8 mouse cellular contexts compared by ENCODE assay signal in the genomic region with DNA sequence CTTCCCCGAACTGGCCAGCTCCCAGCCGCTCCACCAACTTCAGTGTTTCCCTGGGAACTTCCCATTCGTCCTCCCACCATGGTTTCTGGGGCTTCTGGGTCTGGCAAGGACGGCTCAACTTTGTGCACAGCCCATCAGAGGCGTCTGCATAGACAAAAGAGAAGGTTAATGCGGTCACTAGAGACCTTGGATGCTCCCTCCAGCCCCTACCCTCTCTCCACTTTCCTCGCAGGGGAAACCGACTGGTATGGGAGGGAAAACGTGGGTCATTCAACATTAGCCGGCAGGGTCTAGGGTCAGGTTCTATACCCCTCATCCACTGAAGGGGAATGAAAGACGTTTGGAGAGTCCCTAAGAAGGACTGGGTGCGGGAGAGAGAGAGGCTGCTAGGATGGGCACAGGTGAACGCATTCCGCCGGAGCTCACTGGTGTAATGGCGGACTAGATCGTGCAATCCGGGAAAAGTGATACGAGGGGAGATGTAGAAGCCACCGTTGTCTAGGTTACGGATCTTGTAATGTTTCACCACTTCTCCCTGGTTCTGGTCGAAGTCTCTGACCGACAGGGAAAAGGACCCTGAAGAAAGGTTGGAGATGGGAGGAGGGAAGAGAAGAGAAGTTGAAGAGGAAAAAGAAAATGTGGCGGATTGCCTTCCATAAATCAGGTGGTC. TPM values are rescaled to one million over a fixed set of nuclear protein-coding genes. Genes with fewer than 3 reads are reported as not detected.
DNase-seq lines count a peak whose midpoint lies in the region; ATAC-seq and TF ChIP-seq lines count a peak whose summit lies in the region.

No protein-coding gene starts in this region.

- WGBS in cerebellum, adult 2 months, result 1% methylated on average over 24 of the region's 24 CpGs
- under 1% methylated on average over 24 of the region's 24 CpGs for WGBS in forebrain, embryonic 14.5 days

- TF ChIP-seq POLR2A in cerebellum, adult 2 months (IDR thresholded peaks at IDR 0.05; ENCODE audit: borderline replicate concordance, insufficient read depth, low read length), result no peak

- no peaks in the 10 kb centered on the region for H3K36me3 ChIP-seq in forebrain, embryonic 14.5 days (ENCODE audit: control insufficient read depth, insufficient read depth, low read length)

- peak overlapping the region; percentile 81 for H3K4me2 ChIP-seq in forebrain, embryonic 14.5 days (ENCODE audit: low read length)

- peak overlapping the region; percentile 67 for H3K9ac ChIP-seq in forebrain, embryonic 14.5 days (ENCODE audit: low read length)

- H3K27ac ChIP-seq in cerebellum, adult 2 months (ENCODE audit: insufficient read depth, low read length), result no peak overlapping the region
- peak overlapping the region; percentile 21; the same call in 1 of the 2 replicates for H3K27ac ChIP-seq in forebrain, embryonic 14.5 days (ENCODE audit: low read depth, low read length)

- no peak for DNase-seq in cerebellum, adult 2 months
- DNase-seq in cerebellum, adult 18-20 months, result no peak
- DNase-seq in ovary, postnatal 10 days (ENCODE audit: low spot score), result peak; percentile 21
- no peak for DNase-seq in ovary, adult 18-20 months (ENCODE audit: low spot score)
- peak; percentile 11 for DNase-seq in forebrain, embryonic 14.5 days (ENCODE audit: low spot score)
- peak; percentile 33 to 37 for DNase-seq in layer of hippocampus, postnatal 36 days
- DNase-seq in neural tube, embryonic 10.5 days (ENCODE audit: extremely low spot score, low spot score), result peak; percentile 55
- no peak for DNase-seq in cerebellum, adult 9-10 months

- no peaks in the 10 kb centered on the region for H3K27me3 ChIP-seq in cerebellum, adult 2 months (ENCODE audit: control insufficient read depth, insufficient read depth, low read length)
- no peaks in the 10 kb centered on the region for H3K27me3 ChIP-seq in forebrain, embryonic 14.5 days (replicated peaks; ENCODE audit: control insufficient read depth, insufficient read depth, low read length)

- no peaks in the 10 kb centered on the region for H3K9me3 ChIP-seq in forebrain, embryonic 14.5 days (replicated peaks; ENCODE audit: control insufficient read depth, low read length)

- peak; percentile 65 for ATAC-seq in forebrain, embryonic 14.5 days

- no peak for TF ChIP-seq CTCF in cerebellum, adult 2 months (IDR thresholded peaks at IDR 0.05; ENCODE audit: borderline replicate concordance, insufficient read depth, low read depth, low read length)

- H3K4me1 ChIP-seq in cerebellum, adult 2 months (ENCODE audit: control insufficient read depth, insufficient read depth, low read length), result peaks cover 11% of the 10 kb centered on the region; the same call in 1 of the 2 replicates
- H3K4me1 ChIP-seq in forebrain, embryonic 14.5 days (ENCODE audit: control insufficient read depth, insufficient read depth, low read length), result peaks cover 6% of the 10 kb centered on the region

- peak overlapping the region; percentile 84 for H3K4me3 ChIP-seq in cerebellum, adult 2 months (replicated peaks; ENCODE audit: insufficient read depth, low read depth, low read length)
- H3K4me3 ChIP-seq in forebrain, embryonic 14.5 days (ENCODE audit: low read depth, low read length), result peak overlapping the region; percentile 46

RNA-seq across cellular contexts. Expression of a gene that starts 13.5 kb away (rescaled TPM):
- 61.5 and 66.8 TPM in 2 replicates for polyA plus RNA-seq in cerebellum, adult 2 months (2012; rRNA removed)
- 132 and 154 TPM in 2 replicates for polyA plus RNA-seq in forebrain, embryonic 14.5 days (2014; fragmentation: Nextera tagmentation; extraction: Ambion mirVana)
- 10 to 100 TPM; 45.2 to 55.8 TPM for total RNA-seq in layer of hippocampus, postnatal 36 days (2021)

RNA-seq across cellular contexts. Expression of a gene that starts 17.4 kb away (rescaled TPM):
- 0.92 and 1.00 TPM in 2 replicates for polyA plus RNA-seq in cerebellum, adult 2 months (2012; rRNA removed)
- 8.2 and 9.0 TPM in 2 replicates for polyA plus RNA-seq in forebrain, embryonic 14.5 days (2014; fragmentation: Nextera tagmentation; extraction: Ambion mirVana)
- total RNA-seq in layer of hippocampus, postnatal 36 days (2021), result 1 to 10 TPM; 2.7 to 2.8 TPM

RNA-seq across cellular contexts. Expression of a gene that starts 22.4 kb away (rescaled TPM):
- 0.26 and 0.40 TPM in 2 replicates for polyA plus RNA-seq in cerebellum, adult 2 months (2012; rRNA removed)
- polyA plus RNA-seq in forebrain, embryonic 14.5 days (2014; fragmentation: Nextera tagmentation; extraction: Ambion mirVana), result not detected in 2 replicates
- total RNA-seq in layer of hippocampus, postnatal 36 days (2021), result under 1 TPM in 1 of 2 experiments, not detected in 1; 0.65 TPM

RNA-seq across cellular contexts. Expression of a gene that starts 42.6 kb away (rescaled TPM):
- polyA plus RNA-seq in cerebellum, adult 2 months (2012; rRNA removed), result 68.0 and 70.0 TPM in 2 replicates
- polyA plus RNA-seq in forebrain, embryonic 14.5 days (2014; fragmentation: Nextera tagmentation; extraction: Ambion mirVana), result 1,632 and 1,731 TPM in 2 replicates
- total RNA-seq in layer of hippocampus, postnatal 36 days (2021), result 100 to 1,000 TPM; 105 to 115 TPM

RNA-seq across cellular contexts. Expression of a gene that starts 44.5 kb away (rescaled TPM):
- 231 and 232 TPM in 2 replicates for polyA plus RNA-seq in cerebellum, adult 2 months (2012; rRNA removed)
- 259 and 316 TPM in 2 replicates for polyA plus RNA-seq in forebrain, embryonic 14.5 days (2014; fragmentation: Nextera tagmentation; extraction: Ambion mirVana)
- 100 to 1,000 TPM; 121 to 122 TPM for total RNA-seq in layer of hippocampus, postnatal 36 days (2021)

Comparison
In these comparisons a context has a peak if more than half of its experiments do, and no peak if none do; other contexts are left out.
1. DNase-seq: peak in ovary, postnatal 10 days (single experiment), forebrain, embryonic 14.5 days (single experiment), layer of hippocampus, postnatal 36 days (2 of 2) and neural tube, embryonic 10.5 days (single experiment); none in cerebellum, adult 2 months (0 of 2), cerebellum, adult 18-20 months (0 of 2), ovary, adult 18-20 months (single experiment) and cerebellum, adult 9-10 months (single experiment).